Mouse (Mus musculus): ENCODE measurements around the gene Mia. TPM values are rescaled to one million over a fixed set of nuclear protein-coding genes. Genes with fewer than 3 reads are reported as not detected.

The Mia gene
- total and polyA plus RNA-seq, 3 experiments = 0.44 to 2.0 (median 1.1) TPM

GRCm38 (mm10) chr7:27193731-27194130, 12.8 kb upstream of the Mia start:
- dilution Hi-C loops (cut with MboI; ENCODE audit: extremely low pct_ligation_motif_present, extremely low pct_unique_long_range_greater_than_20kb, low sequenced_read_pairs) (no loop called here), in situ Hi-C loops (cut with MboI; ENCODE audit: low pct_ligation_motif_present, low pct_unique_long_range_greater_than_20kb, low sequenced_read_pairs) (loop anchor here (5.0 kb wide), 1 partner anchor 34 kb away; the partner anchor contains the start of gene Itpkc)
- Histone ChIP-seq H3K79me2 (replicated peaks; ENCODE audit: control insufficient read depth, extremely low read depth, insufficient read depth, poor library complexity, severe bottlenecking) (peaks cover 40% of the 10 kb centered on the region), H3K27me3 (replicated peaks) (no peaks in the 10 kb centered on the region), H3K4me3 (replicated peaks in 1 of 3; ENCODE audit: low read depth in 2 of 3, low read length in 2 of 3, poor library complexity in 1 of 3) (peak overlapping the region in 1 of 3 experiments; percentile 20), H3K9ac (ENCODE audit: insufficient read depth, low read depth) (no peak overlapping the region), H3K4me1 (ENCODE audit: control insufficient read depth in 1 of 2, insufficient read depth in 2 of 2) (peaks cover 15 to 53% of the 10 kb centered on the region in 2 experiments), H3K36me3 (replicated peaks in 1 of 2; ENCODE audit: control insufficient read depth in 1 of 2, insufficient read depth in 1 of 2, low read length in 1 of 2) (peaks cover 49 to 72% of the 10 kb centered on the region in 2 experiments), H3K27ac (ENCODE audit: insufficient read depth, low read depth) (no peak overlapping the region), H3K4me2 (ENCODE audit: insufficient read depth, low read depth, poor library complexity, severe bottlenecking) (no peak overlapping the region; the same call in 1 of the 2 replicates), H3K9me3 (replicated peaks; ENCODE audit: low read length) (peaks cover 8% of the 10 kb centered on the region)
- TF ChIP-seq CHD1 (IDR thresholded peaks at IDR 0.05; ENCODE audit: low read depth, low read length) (no peak), MXI1 (IDR thresholded peaks at IDR 0.05; ENCODE audit: low read depth, low read length) (no peak)
- DNase-seq (ENCODE audit: extremely low read depth) = no peak

DNA sequence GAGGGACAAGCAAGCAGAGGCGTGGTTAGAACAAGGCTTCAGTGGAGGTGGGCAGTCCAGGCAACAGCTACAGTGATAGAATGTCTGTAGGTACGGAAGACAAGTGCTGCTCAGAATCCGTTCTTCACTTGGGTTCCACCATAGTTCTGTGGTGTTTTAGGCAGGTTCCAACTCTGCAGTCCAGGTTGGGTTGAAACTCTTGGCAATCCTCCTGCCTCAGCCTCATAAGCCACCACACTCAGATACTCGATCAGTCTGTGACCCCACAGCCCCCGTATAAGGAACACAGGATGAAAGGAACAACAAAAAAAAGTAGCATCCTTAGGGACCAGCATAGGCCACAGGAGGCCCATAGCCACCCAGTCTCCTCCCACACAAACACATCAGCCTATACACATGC, 11.5 kb upstream of the Mia start:
- no peak overlapping the region for H3K27ac ChIP-seq (ENCODE audit: insufficient read depth, low read depth)
- no peaks in the 10 kb centered on the region for H3K27me3 ChIP-seq (replicated peaks)
- no peak for TF ChIP-seq IRF4 (IDR thresholded peaks at IDR 0.05; ENCODE audit: low read depth, low read length)
- TF ChIP-seq USF1 (IDR thresholded peaks at IDR 0.05; ENCODE audit: low read depth, low read length) = no peak
- TF ChIP-seq NELFE (IDR thresholded peaks at IDR 0.05; ENCODE audit: low read depth, low read length) = no peak
- no peak for TF ChIP-seq ZC3H11A (IDR thresholded peaks at IDR 0.05; ENCODE audit: low read depth, low read length)
- dilution Hi-C loops (cut with MboI; ENCODE audit: extremely low pct_ligation_motif_present, extremely low pct_unique_long_range_greater_than_20kb, low sequenced_read_pairs) (no loop called here), in situ Hi-C loops (cut with MboI; ENCODE audit: low pct_ligation_motif_present, low pct_unique_long_range_greater_than_20kb, low sequenced_read_pairs) (loop anchor here (5.0 kb wide), 1 partner anchor 35 kb away; the partner anchor contains the start of gene Itpkc)
- no peak overlapping the region for H3K9ac ChIP-seq (ENCODE audit: insufficient read depth, low read depth)
- peaks cover 8% of the 10 kb centered on the region for H3K9me3 ChIP-seq (replicated peaks; ENCODE audit: low read length)
- peaks cover 15 to 40% of the 10 kb centered on the region in 2 experiments for H3K4me1 ChIP-seq (ENCODE audit: control insufficient read depth in 1 of 2, insufficient read depth in 2 of 2)
- H3K4me2 ChIP-seq (ENCODE audit: insufficient read depth, low read depth, poor library complexity, severe bottlenecking) = no peak overlapping the region
- H3K36me3 ChIP-seq (replicated peaks in 1 of 2; ENCODE audit: control insufficient read depth in 1 of 2, insufficient read depth in 1 of 2, low read length in 1 of 2) = peaks cover 60 to 73% of the 10 kb centered on the region in 2 experiments
- H3K4me3 ChIP-seq (replicated peaks in 1 of 3; ENCODE audit: low read depth in 2 of 3, low read length in 2 of 3, poor library complexity in 1 of 3) = no peak overlapping the region
- DNase-seq (ENCODE audit: extremely low read depth) = no peak
- H3K79me2 ChIP-seq (replicated peaks; ENCODE audit: control insufficient read depth, extremely low read depth, insufficient read depth, poor library complexity, severe bottlenecking) = peaks cover 41% of the 10 kb centered on the region

GRCm38 (mm10) chr7:27189271-27189931, 8.4 kb upstream of the Mia start:
- peaks cover 34% of the 10 kb centered on the region for H3K79me2 ChIP-seq (replicated peaks; ENCODE audit: control insufficient read depth, extremely low read depth, insufficient read depth, poor library complexity, severe bottlenecking)
- H3K4me3 ChIP-seq (replicated peaks in 1 of 3; ENCODE audit: low read depth in 2 of 3, low read length in 2 of 3, poor library complexity in 1 of 3) = no peak overlapping the region
- H3K9me3 ChIP-seq (replicated peaks; ENCODE audit: low read length) = peaks cover 10% of the 10 kb centered on the region
- no peaks in the 10 kb centered on the region for H3K27me3 ChIP-seq (replicated peaks)
- dilution Hi-C loops (cut with MboI; ENCODE audit: extremely low pct_ligation_motif_present, extremely low pct_unique_long_range_greater_than_20kb, low sequenced_read_pairs) (no loop called here), in situ Hi-C loops (cut with MboI; ENCODE audit: low pct_ligation_motif_present, low pct_unique_long_range_greater_than_20kb, low sequenced_read_pairs) (no loop called here)
- peaks cover 15 to 28% of the 10 kb centered on the region in 2 experiments for H3K4me1 ChIP-seq (ENCODE audit: control insufficient read depth in 1 of 2, insufficient read depth in 2 of 2)
- peaks cover 88 to 98% of the 10 kb centered on the region in 2 experiments for H3K36me3 ChIP-seq (replicated peaks in 1 of 2; ENCODE audit: control insufficient read depth in 1 of 2, insufficient read depth in 1 of 2, low read length in 1 of 2)
- no peak for DNase-seq (ENCODE audit: extremely low read depth)
- no peak overlapping the region for H3K27ac ChIP-seq (ENCODE audit: insufficient read depth, low read depth)
- H3K4me2 ChIP-seq (ENCODE audit: insufficient read depth, low read depth, poor library complexity, severe bottlenecking) = no peak overlapping the region
- no peak overlapping the region for H3K9ac ChIP-seq (ENCODE audit: insufficient read depth, low read depth)
- TF ChIP-seq PAX5 (IDR thresholded peaks at IDR 0.05; ENCODE audit: low read length) (no peak), BHLHE40 (IDR thresholded peaks at IDR 0.05; ENCODE audit: low read depth, low read length) (no peak), JUN (IDR thresholded peaks at IDR 0.05; ENCODE audit: insufficient read depth, low read depth, low read length) (no peak), IRF4 (IDR thresholded peaks at IDR 0.05; ENCODE audit: low read depth, low read length) (no peak), MXI1 (IDR thresholded peaks at IDR 0.05; ENCODE audit: low read depth, low read length) (no peak), CTCF (conservative IDR thresholded peaks at IDR 0.05 in 1 of 2, IDR thresholded peaks at IDR 0.05 in 1 of 2; ENCODE audit: low read depth in 2 of 2, low read length in 2 of 2) (peak; percentile 24 to 44; a peak in 2 of 4 replicates), SMC3 (IDR thresholded peaks at IDR 0.05; ENCODE audit: low read depth, low read length) (peak; percentile 28; the same call in 1 of the 2 replicates)
